Mouse (Mus musculus) layer of hippocampus, postnatal 36 days (tissue): Measurements from ENCODE around the gene Gadd45b. TPM values are rescaled to one million over a fixed set of nuclear protein-coding genes. Genes with fewer than 3 reads are reported as not detected.

Experiments used
- DNase-seq, 2 experiments: peaks; one replicate each; pipeline ENCODE4 v3.0.0; 2022
- total RNA-seq, 2 experiments: library from RNA; stranded (reverse); gene quantifications; 2 replicates each; pipeline ENCODE4 v1.2.3; 2021

Gene Gadd45b
- total RNA-seq, 2 experiments from 2014 or later, result 17.7 to 19.1 TPM

GRCm38 (mm10) chr10:80956901-80957300 is 27.0 kb downstream of the Gadd45b start:
- DNase-seq, result no peak

DNA sequence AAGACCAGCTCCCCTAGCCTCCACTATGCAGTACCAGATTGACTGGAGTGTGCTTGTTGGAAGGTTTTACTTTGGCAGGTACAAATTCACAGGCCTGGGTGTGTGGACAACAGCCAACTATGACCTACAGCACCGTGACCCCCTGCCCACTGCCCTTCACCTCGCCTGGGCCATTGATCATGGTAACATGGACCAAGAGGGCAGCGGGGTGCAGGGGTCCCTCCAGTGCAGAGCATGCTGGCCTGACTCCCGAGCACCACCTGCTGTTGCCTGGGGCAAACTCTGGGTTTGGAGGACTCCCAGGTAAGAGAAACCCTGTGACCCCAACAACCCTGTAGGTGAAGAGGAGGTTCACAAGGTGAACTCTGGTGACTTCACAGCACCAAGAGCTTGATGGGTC is 27.9 kb downstream of the Gadd45b start:
- no peak for DNase-seq

- no peak for DNase-seq
Observed at GRCm38 (mm10) chr10:80958979-80959637, 29.2 kb downstream of the Gadd45b start.

- DNase-seq, result no peak
Observed at GRCm38 (mm10) chr10:80960551-80961508, 31.0 kb downstream of the Gadd45b start.

- no peak for DNase-seq
Observed at GRCm38 (mm10) chr10:80962051-80962472, 32.2 kb downstream of the Gadd45b start.

- no peak for DNase-seq
Observed at GRCm38 (mm10) chr10:80962585-80962984, 32.7 kb downstream of the Gadd45b start.

GRCm38 (mm10) chr10:80963031-80963975 is 33.4 kb downstream of the Gadd45b start:
- no peak for DNase-seq

- DNase-seq, result no peak
Observed at GRCm38 (mm10) chr10:80966296-80966695, 36.4 kb downstream of the Gadd45b start.

- no peak for DNase-seq
Observed at GRCm38 (mm10) chr10:80967101-80967656, 37.3 kb downstream of the Gadd45b start.

GRCm38 (mm10) chr10:80968106-80968505 is 38.2 kb downstream of the Gadd45b start:
- DNase-seq, result no peak

DNA sequence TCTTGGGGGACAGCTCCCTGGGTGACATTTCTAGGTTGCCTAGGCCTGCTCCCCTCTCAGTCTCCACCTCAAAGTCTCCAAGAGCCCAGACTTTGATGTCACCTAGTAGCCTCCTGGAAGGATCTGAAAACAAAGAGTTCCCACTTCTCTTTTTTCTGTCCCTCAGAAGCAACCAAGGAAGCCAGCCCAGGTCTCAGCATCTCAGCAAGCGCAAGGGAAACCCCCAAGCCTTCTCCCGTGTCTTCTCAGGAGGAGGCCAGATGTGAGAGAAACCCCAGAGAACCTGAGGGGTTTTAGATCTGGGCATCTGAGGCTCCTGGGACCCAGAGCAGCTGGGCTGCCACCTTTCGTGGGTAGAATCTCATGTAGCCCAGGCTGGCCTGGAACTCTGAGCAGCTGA is 39.4 kb downstream of the Gadd45b start:
- no peak for DNase-seq

DNA sequence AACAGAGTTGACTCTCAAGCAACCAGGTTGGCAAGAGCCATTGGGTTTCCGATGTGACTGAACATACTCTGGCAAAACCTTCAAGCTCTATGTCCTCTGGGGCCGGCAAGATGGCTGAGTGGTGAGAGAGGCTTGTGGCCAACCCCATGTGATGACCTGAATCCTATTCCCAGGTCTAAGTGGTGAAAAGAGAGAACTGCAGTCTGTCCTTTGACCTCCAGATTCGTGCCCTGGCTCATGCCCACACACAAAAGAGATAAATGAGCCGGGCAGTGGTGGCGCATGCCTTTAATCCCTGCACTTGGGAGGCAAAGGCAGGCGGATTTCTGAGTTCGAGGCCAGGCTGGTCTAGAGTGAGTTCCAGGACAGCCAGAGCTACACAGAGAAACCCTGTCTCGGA is 40.3 kb downstream of the Gadd45b start:
- DNase-seq, result no peak

DNA sequence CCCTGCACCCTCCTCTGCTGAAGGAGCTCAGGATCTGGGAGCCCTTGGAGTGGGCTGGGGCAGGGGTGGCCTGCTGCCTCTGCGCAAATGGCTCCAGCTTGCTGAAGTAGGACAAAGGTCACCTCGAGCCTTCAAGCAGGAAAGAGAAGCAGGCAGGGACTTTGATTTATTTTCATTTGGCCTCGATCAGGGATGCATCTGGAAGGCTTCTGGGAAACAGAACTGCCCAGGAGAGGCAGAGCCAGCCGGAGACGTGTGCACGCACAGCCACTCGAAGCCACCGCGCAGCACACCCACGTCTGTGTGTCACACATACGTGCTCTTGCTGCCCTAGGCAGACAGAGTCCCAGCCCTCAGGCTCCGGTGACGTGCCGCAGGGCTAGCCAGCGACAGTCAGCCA is 41.7 kb downstream of the Gadd45b start:
- no peak for DNase-seq

- no peak for DNase-seq
Observed at GRCm38 (mm10) chr10:80972071-80972987, 42.5 kb downstream of the Gadd45b start.

GRCm38 (mm10) chr10:80973722-80974121 is 43.8 kb downstream of the Gadd45b start:
- no peak for DNase-seq

- no peak for DNase-seq
Observed at GRCm38 (mm10) chr10:80975478-80975877, 45.6 kb downstream of the Gadd45b start.

DNA sequence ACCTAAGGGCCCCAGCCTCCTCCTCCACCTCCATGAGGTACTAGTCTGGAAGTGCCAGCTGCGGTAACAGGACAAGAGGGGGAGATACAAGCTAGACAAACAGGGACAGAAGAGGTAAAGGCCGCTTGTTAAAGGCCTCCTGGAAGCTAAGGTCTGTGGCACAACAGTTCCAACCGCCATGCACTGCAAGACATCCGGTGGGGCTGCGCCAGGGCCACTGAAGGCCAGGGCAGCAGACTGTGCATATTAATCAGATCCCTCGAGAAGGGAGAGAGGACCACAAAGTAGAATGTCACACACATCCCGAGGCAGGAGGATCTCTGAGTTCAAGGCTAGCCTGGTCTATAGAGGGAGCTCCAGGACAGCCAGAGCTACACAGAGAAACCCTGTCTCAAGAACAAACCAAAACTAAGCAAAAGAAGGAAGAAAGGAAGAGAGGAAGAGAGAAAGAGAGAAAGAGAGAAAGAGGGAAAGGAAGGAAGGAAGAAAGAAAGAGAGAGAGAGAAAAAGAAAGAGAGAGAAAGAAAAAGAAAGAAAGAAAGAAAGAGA is 51.8 kb downstream of the Gadd45b start:
- no peak for DNase-seq
